ENCODE assay signal across 9 mouse cellular contexts in the genomic region with DNA sequence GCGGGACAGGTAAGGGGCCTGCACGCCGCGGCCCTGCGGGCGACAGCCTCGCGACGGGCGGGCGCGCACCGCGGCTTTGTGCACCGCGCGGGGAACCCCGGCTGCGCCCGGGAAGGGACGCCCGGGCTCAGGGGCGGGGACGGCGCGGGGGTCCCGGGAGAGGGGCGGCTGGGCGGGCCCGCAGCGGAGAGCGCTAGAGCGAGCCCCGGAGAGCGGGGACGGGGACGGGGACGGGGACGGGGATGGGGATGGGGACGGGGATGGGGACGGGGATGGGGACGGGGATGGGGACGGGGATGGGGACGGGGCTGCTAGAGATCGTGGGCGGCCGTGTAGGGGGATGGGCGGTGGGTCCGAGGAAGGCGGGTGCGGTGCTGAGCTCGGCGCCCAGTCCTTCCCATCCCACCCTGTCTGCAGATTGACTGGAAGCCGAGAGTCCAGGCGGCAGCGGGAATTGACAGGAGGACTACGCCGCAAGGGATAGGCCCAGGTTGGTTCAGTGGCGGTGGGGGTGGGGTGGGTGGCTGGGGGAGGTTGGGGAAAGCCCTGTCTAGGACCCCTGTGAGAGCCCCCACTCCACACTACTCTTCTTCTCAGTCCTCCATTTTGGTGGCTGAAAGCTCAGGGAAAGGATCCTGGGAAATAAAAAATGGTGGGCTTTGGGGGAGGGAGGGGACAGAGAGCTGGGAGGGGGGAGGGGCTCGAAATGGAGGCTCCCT. TPM values are rescaled to one million over a fixed set of nuclear protein-coding genes. Genes with fewer than 3 reads are reported as not detected.
A peak's percentile ranks its signal among the peaks of the same experiment; 100 is the strongest.
DNase-seq lines count a peak whose midpoint lies in the region; ATAC-seq and TF ChIP-seq lines count a peak whose summit lies in the region.
"Not testable (repeated sequence)": the region's sequence is repeated elsewhere in the genome, so short reads cannot be mapped to it uniquely, and the experiment has no call there.
"Had no signal": no experiment of that assay in that cellular context is flagged by ENCODE, and none has a peak within 500 bp of the region (broad histone marks: within the 10 kb centered on the region; RNA-seq: fewer than 3 reads in every experiment).

No protein-coding gene starts in this region.

- not testable (repeated sequence) for H3K36me3 ChIP-seq in forebrain, embryonic 15.5 days; hindbrain, embryonic 14.5 days (replicated peaks; ENCODE audit: control insufficient read depth, insufficient read depth); macrophage (ENCODE audit: inconsistent target)

- TF ChIP-seq CTCF in olfactory bulb, adult 2 months (IDR thresholded peaks at IDR 0.05; ENCODE audit: insufficient read depth, low read depth, low read length): not testable (repeated sequence)

- peak; percentile 60 for ATAC-seq in forebrain, embryonic 15.5 days (replicated peaks)
- ATAC-seq in hindbrain, embryonic 14.5 days (ENCODE audit: low FRiP score): peak; percentile 59

- H3K4me3 ChIP-seq in forebrain, embryonic 15.5 days: peak overlapping the region; percentile 46
- H3K4me3 ChIP-seq in hindbrain, embryonic 14.5 days (replicated peaks; ENCODE audit: low read length): peak overlapping the region; percentile 41
- H3K4me3 ChIP-seq in macrophage (ENCODE audit: inconsistent target): peak overlapping the region; percentile 22
- peak overlapping the region; percentile 37 for H3K4me3 ChIP-seq in olfactory bulb, adult 2 months (ENCODE audit: insufficient read depth, low read depth, low read length)

- H3K79me2 ChIP-seq in macrophage (ENCODE audit: inconsistent target): not testable (repeated sequence)

- intact Hi-C loops in left cerebral cortex, postnatal 4 days (cut with DNase I): not testable (repeated sequence)

- DNase-seq in Muller cell, postnatal 12 days (ENCODE audit: inconsistent ontology term): peak; percentile 22
- peak; percentile 17 to 34 for DNase-seq in cerebellum, postnatal 36 days
- peak; percentile 55 for DNase-seq in hindbrain, embryonic 14.5 days (ENCODE audit: low spot score)
- peak; percentile 16 for DNase-seq in left cerebral cortex, postnatal 4 days

- TF ChIP-seq POLR2A in olfactory bulb, adult 2 months (IDR thresholded peaks at IDR 0.05; ENCODE audit: insufficient read depth, low read depth, low read length): not testable (repeated sequence)

- H3K27me3 ChIP-seq in forebrain, embryonic 15.5 days; hindbrain, embryonic 14.5 days (ENCODE audit: control insufficient read depth, insufficient read depth, low read length): not testable (repeated sequence)

- H3K9ac ChIP-seq in forebrain, embryonic 15.5 days (replicated peaks): peak overlapping the region; percentile 51
- peak overlapping the region; percentile 58 for H3K9ac ChIP-seq in hindbrain, embryonic 14.5 days

- H3K4me1 ChIP-seq in forebrain, embryonic 15.5 days: peaks cover 17% of the 10 kb centered on the region
- H3K4me1 ChIP-seq in hindbrain, embryonic 14.5 days (replicated peaks; ENCODE audit: control insufficient read depth, insufficient read depth, low read length); olfactory bulb, adult 2 months (ENCODE audit: control insufficient read depth, insufficient read depth, low read length): not testable (repeated sequence)

- H3K27ac ChIP-seq in forebrain, embryonic 15.5 days (replicated peaks): peak overlapping the region; percentile 79
- H3K27ac ChIP-seq in hindbrain, embryonic 14.5 days: peak overlapping the region; percentile 75
- not testable (repeated sequence) for H3K27ac ChIP-seq in macrophage; olfactory bulb, adult 2 months (ENCODE audit: insufficient read depth, low read depth, low read length)

- H3K4me2 ChIP-seq in forebrain, embryonic 15.5 days (replicated peaks): peak overlapping the region; percentile 43
- H3K4me2 ChIP-seq in hindbrain, embryonic 14.5 days (replicated peaks): peak overlapping the region; percentile 56

- WGBS in forebrain, embryonic 15.5 days: 25% methylated on average over 4 of the region's 60 CpGs
- WGBS in hindbrain, embryonic 14.5 days: 19% methylated on average over 11 of the region's 60 CpGs
- 20% methylated on average over 13 of the region's 60 CpGs for WGBS in macrophage (ENCODE audit: missing documents)
- 11% methylated on average over 16 of the region's 60 CpGs for WGBS in olfactory bulb, adult 2 months

- H3K9me3 ChIP-seq in forebrain, embryonic 15.5 days; hindbrain, embryonic 14.5 days (ENCODE audit: control insufficient read depth, low read length): not testable (repeated sequence)

RNA-seq across cellular contexts. Expression of a gene that starts 0.5 kb away (rescaled TPM):
- 564 and 580 TPM in 2 replicates for polyA plus RNA-seq in forebrain, embryonic 15.5 days (2015; fragmentation: Nextera tagmentation; extraction: Ambion mirVana)
- polyA plus RNA-seq in hindbrain, embryonic 14.5 days (2014; fragmentation: Nextera tagmentation; extraction: Ambion mirVana): 749 and 760 TPM in 2 replicates
- 100 to 1,000 TPM; 315 to 358 TPM for total RNA-seq in left cerebral cortex, postnatal 4 days (2021)
- 10 to 100 TPM in 1 of 26 experiments, 1 to 10 TPM in 17, not detected in 8; 1.1 to 15.8 (median 3.1) TPM for total RNA-seq in macrophage (2018; cell fraction: chromatin; rRNA removed)
- 100 to 1,000 TPM in 3 of 26 experiments, 10 to 100 TPM in 23; 14.6 to 144 (median 47.8) TPM for total RNA-seq in macrophage (2018; cell fraction: cytosol; rRNA removed)
- total RNA-seq in macrophage (2018; cell fraction: nucleus; rRNA removed): 10 to 100 TPM in 12 of 26 experiments, 1 to 10 TPM in 14; 3.0 to 28.5 (median 8.7) TPM
- 47.3 to 157 TPM (median 72.5 TPM) in 3 replicates for polyA plus RNA-seq in macrophage (2018)
- polyA plus RNA-seq in olfactory bulb, adult 2 months (2012; ENCODE audit: insufficient read depth, insufficient read length, low replicate concordance, missing spikeins): not detected in 2 replicates

RNA-seq across cellular contexts. Expression of a gene that starts 25.7 kb away (rescaled TPM):
- polyA plus RNA-seq in forebrain, embryonic 15.5 days (2015; fragmentation: Nextera tagmentation; extraction: Ambion mirVana): 319 and 325 TPM in 2 replicates
- polyA plus RNA-seq in hindbrain, embryonic 14.5 days (2014; fragmentation: Nextera tagmentation; extraction: Ambion mirVana): 247 and 268 TPM in 2 replicates
- 100 to 1,000 TPM; 129 to 130 TPM for total RNA-seq in left cerebral cortex, postnatal 4 days (2021)
- 10 to 100 TPM in 11 of 26 experiments, 1 to 10 TPM in 15; 4.1 to 49.0 (median 8.8) TPM for total RNA-seq in macrophage (2018; cell fraction: chromatin; rRNA removed)
- 100 to 1,000 TPM in 13 of 26 experiments, 10 to 100 TPM in 13; 52.5 to 616 (median 207) TPM for total RNA-seq in macrophage (2018; cell fraction: cytosol; rRNA removed)
- total RNA-seq in macrophage (2018; cell fraction: nucleus; rRNA removed): 100 to 1,000 TPM in 6 of 26 experiments, 10 to 100 TPM in 20; 21.0 to 163 (median 42.9) TPM
- 170 to 738 TPM (median 419 TPM) in 3 replicates for polyA plus RNA-seq in macrophage (2018)
- polyA plus RNA-seq in olfactory bulb, adult 2 months (2012; ENCODE audit: insufficient read depth, insufficient read length, low replicate concordance, missing spikeins): not detected in 2 replicates

RNA-seq across cellular contexts. Expression of a gene that starts 55.2 kb away (rescaled TPM):
- polyA plus RNA-seq in forebrain, embryonic 15.5 days (2015; fragmentation: Nextera tagmentation; extraction: Ambion mirVana): 199 and 201 TPM in 2 replicates
- polyA plus RNA-seq in hindbrain, embryonic 14.5 days (2014; fragmentation: Nextera tagmentation; extraction: Ambion mirVana): 218 and 221 TPM in 2 replicates
- 100 to 1,000 TPM; 195 to 200 TPM for total RNA-seq in left cerebral cortex, postnatal 4 days (2021)
- total RNA-seq in macrophage (2018; cell fraction: chromatin; rRNA removed): not detected
- total RNA-seq in macrophage (2018; cell fraction: cytosol; rRNA removed): 1 to 10 TPM in 13 of 26 experiments, not detected in 13; 3.0 to 6.2 (median 4.3) TPM
- 1 to 10 TPM in 3 of 26 experiments, under 1 TPM in 3, not detected in 20; 0.84 to 2.8 (median 0.97) TPM for total RNA-seq in macrophage (2018; cell fraction: nucleus; rRNA removed)
- polyA plus RNA-seq in macrophage (2018): 1.1 to 18.3 TPM (median 3.6 TPM) in 3 replicates
- 721 TPM in 1 of 2 replicates, not detected in the other for polyA plus RNA-seq in olfactory bulb, adult 2 months (2012; ENCODE audit: insufficient read depth, insufficient read length, low replicate concordance, missing spikeins)
- polyA plus RNA-seq: activated CD4-positive, CD25-positive, alpha-beta regulatory T cell, adult 4 months had no signal

RNA-seq across cellular contexts. Expression of a gene that starts 56.0 kb away (rescaled TPM):
- polyA plus RNA-seq in forebrain, embryonic 15.5 days (2015; fragmentation: Nextera tagmentation; extraction: Ambion mirVana): 1.3 and 1.4 TPM in 2 replicates
- polyA plus RNA-seq in hindbrain, embryonic 14.5 days (2014; fragmentation: Nextera tagmentation; extraction: Ambion mirVana): 2.0 and 2.3 TPM in 2 replicates
- 1 to 10 TPM; 5.8 to 7.0 TPM for total RNA-seq in left cerebral cortex, postnatal 4 days (2021)
- total RNA-seq in macrophage (2018; cell fraction: chromatin; rRNA removed): not detected
- total RNA-seq in macrophage (2018; cell fraction: cytosol; rRNA removed): under 1 TPM in 4 of 26 experiments, not detected in 22; 0.17 to 0.21 (median 0.19) TPM
- total RNA-seq in macrophage (2018; cell fraction: nucleus; rRNA removed): not detected
- 0.90 TPM in 1 of 3 replicates, not detected in the others for polyA plus RNA-seq in macrophage (2018)
- not detected in 2 replicates for polyA plus RNA-seq in olfactory bulb, adult 2 months (2012; ENCODE audit: insufficient read depth, insufficient read length, low replicate concordance, missing spikeins)
- polyA plus RNA-seq: activated CD4-positive, CD25-positive, alpha-beta regulatory T cell, adult 4 months; gonadal fat pad, adult 2 months had no signal
